Mouse (Mus musculus) gastrocnemius, postnatal 25 days (tissue): ENCODE measurements around the gene Ccnc. TPM values are rescaled to one million over a fixed set of nuclear protein-coding genes. Genes with fewer than 3 reads are reported as not detected.
A peak's percentile ranks its signal among the peaks of the same experiment; 100 is the strongest.
"Not testable (repeated sequence)": the region's sequence is repeated elsewhere in the genome, so short reads cannot be mapped to it uniquely, and the experiment has no call there.

Source experiments
- DNase-seq: peaks from one replicate; pipeline ENCODE4 v3.0.0; 2022
- total RNA-seq, 2 experiments: library from RNA; stranded (reverse); gene quantifications; 1 replicate in 1 of 2; 2 replicates in 1 of 2; pipeline ENCODE4 v1.2.3; 2021

The Ccnc gene
- total RNA-seq, 2 experiments from 2014 or later: 9.8 to 11.2 TPM

- no peak for DNase-seq
These were observed 4.7 kb upstream of the Ccnc start for GRCm38 (mm10) chr4:21722752-21723334.

DNA sequence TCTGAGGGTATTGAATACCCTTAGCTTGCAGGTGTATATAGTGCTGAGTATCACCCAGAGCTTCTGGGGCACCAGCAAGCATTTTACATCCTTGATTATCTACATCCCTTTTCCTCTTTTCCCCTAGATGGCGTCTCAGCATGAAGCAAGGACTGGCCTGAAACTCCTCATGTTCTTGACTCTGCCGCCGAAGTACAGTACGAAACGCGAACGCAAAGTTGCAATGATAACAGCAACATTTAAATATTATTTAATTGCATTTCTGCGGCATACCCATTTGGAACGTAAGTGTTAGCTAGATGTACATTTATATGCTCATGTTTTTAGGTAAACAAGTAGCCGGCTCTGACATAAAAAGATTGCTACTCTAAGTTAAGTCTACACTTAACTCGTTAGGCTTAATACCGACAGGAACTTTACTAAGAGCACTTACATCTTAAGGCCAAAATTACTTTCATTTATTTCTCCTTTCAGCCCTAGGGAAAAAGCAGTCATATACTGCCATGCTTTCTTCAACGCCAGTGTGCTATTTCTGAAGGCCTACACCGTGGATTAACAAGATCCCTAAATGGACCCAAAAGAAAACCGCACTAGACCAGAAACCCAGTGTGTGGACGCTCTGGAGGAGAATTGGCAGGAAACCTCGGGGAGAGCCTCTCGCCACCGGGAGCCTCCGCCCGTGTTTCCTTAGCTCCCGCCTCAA lies 438 bp upstream of the Ccnc start:
- DNase-seq: peak; percentile 21

- no peak for DNase-seq
These were observed 11.7 kb downstream of the Ccnc start for GRCm38 (mm10) chr4:21739169-21739568.

DNA sequence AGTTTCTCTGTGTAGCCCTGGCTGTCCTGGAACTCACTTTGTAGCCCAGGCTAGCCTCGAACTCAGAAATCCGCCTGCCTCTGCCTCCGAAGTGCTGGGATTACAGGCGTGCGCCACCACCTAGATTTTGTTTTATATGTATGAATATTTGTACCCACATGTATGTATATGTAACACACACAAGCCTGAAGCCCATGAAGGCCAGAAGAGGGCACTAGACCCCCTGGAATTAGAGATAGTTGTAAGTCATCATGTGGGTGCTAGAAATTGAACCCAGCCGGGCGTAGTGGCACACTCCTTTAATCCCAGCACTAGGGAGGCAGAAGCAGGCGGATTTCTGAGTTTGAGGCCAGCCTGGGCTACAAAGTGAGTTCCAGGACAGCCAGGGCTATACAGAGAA lies 16.6 kb downstream of the Ccnc start:
- not testable (repeated sequence) for DNase-seq

DNA sequence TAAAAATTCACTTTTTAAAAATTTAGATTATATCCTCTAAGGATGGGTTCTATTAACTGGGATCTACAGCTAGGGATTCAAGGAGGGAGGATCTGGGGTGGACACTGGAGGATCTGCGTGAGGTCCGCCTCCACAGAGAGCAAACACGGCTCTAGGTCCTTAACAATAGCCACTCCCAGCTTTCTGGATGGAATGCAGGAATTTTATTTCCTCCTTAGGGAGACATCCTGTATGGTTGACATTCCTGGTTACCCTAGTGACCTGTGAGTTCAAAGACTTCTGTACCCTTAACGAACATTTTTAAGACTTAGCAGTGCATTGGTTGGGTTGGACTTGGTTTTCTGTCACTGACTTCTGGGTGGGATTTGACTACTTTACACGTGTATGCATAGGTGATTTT lies 18.2 kb downstream of the Ccnc start:
- no peak for DNase-seq

DNA sequence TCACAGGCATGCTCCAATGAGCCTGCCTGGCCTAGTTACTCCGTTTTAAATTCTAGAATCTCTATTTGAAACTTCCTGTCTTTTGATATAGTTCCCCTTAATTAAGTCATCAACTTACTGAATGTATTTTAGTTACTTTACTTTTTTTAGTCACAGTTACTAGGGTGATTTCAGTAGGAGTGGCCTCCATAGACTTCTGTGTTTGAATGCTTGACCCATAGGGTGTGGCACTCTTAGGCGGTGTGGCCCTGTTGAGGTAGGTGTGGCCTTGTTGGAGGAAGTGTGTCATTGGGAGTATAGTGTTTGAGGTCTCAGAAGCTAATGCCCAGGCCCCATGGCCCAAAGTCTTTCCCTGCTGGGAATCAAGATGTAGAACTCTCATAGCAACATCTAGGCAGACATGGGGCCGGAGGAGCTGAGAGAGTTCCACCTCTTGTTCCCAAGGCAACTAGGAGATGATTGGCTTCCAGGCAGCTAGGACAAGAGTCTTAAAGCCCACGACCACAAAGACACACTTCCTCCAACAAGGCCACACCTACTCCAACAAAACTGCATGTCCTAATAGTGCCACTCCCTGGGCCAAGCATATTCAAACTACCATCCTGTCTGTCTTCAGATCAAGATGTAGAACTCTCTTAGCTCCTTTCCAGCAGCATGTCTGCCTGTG lies 27.8 kb downstream of the Ccnc start:
- no peak for DNase-seq

DNA sequence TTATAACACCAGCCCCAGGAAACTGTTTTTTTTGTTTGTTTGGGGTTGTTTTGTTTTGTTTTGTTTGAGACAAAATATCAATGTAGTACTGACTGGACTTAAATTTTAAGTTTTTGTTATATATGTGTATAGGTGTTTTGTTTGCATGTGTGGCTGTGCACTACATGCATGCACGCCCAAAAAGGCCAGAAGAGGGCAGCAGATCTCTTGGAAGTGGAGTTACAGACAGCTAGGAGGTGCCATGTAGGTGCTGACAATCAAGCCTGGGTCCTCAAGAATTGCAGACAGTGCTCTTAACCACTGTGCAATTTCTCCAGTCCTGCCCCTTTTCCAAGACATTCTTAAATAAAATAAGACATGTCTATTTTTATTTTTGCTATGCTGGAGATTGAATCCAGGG lies 31.4 kb downstream of the Ccnc start:
- no peak for DNase-seq

DNA sequence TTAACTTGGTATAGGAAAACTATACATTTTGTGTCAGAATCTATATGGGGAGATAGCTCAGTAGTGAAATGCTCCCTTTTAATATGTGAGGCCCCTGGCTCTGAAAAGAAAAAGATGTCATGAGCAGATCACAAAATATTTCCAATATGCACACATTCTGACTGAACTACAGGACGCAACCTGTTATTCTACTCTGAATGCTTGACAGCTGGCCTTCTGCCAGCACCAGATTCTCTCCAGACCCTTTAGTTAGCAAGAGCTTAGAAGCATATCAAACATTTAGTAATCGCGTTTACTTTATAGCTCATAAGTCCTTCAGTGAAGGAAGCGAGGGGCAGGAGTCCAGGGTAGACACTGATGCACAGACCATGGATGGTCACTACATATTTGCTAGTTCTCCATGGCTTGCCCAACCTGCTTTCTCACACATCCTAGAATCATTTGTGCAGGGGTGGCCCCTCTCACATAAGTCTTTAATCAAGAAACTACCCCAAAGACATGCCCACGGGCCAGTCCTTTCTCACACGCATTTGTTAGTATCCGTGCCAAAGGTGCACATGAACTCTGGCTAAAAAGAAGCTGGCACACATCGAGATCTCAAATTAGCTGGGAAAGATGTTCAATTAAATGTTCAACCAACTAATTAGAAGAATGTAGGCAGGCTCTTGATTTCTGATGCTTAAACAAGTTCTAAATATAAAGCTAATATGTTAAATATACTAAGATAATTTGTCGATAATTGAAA lies 34.1 kb downstream of the Ccnc start:
- no peak for DNase-seq

DNA sequence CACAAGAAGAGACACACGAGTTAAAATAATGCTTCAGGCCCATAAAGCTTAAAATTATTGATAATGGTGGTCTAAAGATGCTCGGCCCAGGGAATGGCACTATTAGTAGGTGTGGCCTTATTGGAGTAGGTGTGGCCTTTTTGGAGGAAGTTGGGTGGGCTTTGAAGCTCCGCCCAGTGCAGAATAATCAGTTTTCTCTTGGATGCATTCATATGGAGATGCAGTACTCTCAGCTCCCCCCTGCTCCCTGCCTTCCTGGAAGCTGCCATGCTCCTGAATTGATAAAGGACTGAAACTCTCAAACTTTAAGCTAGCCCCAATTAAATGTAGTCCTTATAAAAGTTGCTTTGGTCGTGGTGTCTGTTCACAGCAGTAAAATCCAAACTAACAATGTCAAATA lies 36.3 kb downstream of the Ccnc start:
- no peak for DNase-seq

DNA sequence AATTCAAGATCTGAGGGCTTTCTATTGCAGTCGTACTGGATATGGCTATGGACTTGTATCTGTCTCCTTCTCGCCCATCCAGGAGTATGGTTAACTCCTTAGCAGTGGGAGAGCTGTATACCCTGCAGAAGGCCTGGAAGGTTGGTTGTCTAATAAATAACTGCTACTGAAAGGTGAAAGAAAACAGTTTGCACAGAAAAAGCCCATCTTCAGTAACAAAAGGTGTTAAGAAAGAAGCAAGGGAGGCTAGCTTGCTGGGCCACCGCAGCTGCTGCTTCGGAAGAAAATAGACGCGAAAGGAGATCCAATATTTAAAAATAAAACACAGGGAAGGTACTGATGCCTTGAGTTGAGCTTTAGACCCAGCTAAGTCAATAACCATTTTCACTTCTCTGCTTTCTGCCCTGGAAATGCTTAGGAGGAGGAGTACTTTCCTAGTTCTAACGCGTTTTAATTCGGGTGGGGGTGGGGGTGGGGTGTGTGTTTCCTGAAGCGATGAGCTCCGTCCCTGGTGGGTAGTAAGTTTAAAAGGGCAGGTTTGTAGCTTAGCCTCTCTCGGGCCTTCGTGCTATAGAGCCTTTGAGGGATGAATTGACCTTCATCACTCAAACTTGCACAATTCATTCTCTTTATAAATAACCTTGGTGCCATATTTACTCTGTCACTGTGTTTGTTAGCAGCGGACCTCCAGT lies 38.8 kb downstream of the Ccnc start:
- no peak for DNase-seq

- peak; percentile 60 for DNase-seq
These were observed 39.4 kb downstream of the Ccnc start, which contains the start of the genes Usp45 and Tstd3 for GRCm38 (mm10) chr4:21766863-21767304. Gene Usp45, plus strand, starts transcription at chr4:21767156. Gene Tstd3, minus strand, starts transcription at chr4:21767212.

- DNase-seq: no peak
These were observed 43.6 kb downstream of the Ccnc start for GRCm38 (mm10) chr4:21771064-21771463.

DNA sequence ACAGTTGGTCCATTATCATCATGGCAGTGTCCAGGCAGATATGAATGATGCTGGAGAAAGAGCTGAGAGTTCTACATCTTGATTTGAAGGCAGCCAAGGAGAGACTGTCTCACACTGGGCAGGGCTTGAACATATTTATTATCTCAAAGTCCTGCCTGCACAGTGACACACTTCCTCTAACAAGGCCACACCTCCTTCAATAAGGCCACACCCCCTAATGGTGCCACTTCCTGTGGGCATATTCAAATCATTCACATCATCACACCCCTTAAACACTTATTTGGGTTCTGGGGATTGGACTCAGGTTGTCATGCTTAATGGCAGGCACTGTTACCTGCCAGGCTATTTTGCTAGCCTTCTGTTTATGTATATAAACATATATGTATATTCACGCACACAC lies 44.8 kb downstream of the Ccnc start:
- no peak for DNase-seq

GRCm38 (mm10) chr4:21776091-21776945 lies 48.8 kb downstream of the Ccnc start:
- peak; percentile 92 for DNase-seq

DNA sequence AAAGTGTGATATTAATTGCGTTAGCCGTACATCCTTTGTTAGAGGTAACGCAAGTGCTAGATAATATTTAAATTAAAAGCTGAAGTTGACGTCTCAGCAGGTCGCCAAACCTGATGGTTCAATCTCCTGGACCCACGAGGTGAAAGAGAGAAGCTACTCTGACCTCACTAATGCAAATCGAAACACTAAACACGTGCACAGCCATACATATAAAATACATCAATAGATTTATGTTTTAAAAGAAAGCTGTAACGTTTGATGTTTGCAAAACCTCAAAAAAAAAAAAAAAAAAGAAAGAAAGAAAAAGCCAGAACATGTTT lies 49.4 kb downstream of the Ccnc start:
- no peak for DNase-seq

- no peak for DNase-seq
These were observed 53.6 kb downstream of the Ccnc start for GRCm38 (mm10) chr4:21780816-21781726.

DNA sequence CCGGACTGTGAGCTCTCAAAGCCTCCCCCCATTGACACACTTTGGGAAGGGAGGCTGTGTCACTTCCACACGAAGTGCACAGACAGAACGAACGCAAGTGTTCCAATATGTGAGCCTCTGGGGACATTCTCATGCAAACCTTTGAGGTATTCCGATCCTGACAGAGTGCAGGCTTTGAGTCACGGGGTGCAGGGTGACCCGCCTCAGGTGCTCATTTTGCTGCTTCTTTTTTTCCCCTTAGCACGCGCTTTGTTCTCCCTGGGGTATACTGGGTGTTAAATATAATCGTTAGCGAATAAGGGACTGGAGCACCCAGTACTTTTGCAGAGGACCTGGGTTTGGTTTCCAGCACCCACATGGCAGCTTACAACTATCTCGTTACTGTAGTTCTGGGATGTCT lies 58.8 kb downstream of the Ccnc start:
- no peak for DNase-seq

- no peak for DNase-seq
These were observed 61.4 kb downstream of the Ccnc start for GRCm38 (mm10) chr4:21788903-21789302.

- no peak for DNase-seq
These were observed 62.3 kb downstream of the Ccnc start for GRCm38 (mm10) chr4:21789836-21790235.

- DNase-seq: no peak
These were observed 66.1 kb downstream of the Ccnc start for GRCm38 (mm10) chr4:21793631-21794030.
